Mouse (Mus musculus): Measurements from ENCODE around the gene H2al1c.
"Not testable (repeated sequence)": the region's sequence is repeated elsewhere in the genome, so short reads cannot be mapped to it uniquely, and the experiment has no call there.

The H2al1c gene

GRCm38 (mm10) chrX:11305355-11305754 is at the start of gene H2al1c:
Gene H2al1c, plus strand, starts transcription at chrX:11305655.
- DNase-seq (ENCODE audit: low read depth, low spot score) = not testable (repeated sequence)

GRCm38 (mm10) chrX:11264918-11265317 is 40.5 kb upstream of the H2al1c start:
- DNase-seq (ENCODE audit: low read depth, low spot score) = no peak

GRCm38 (mm10) chrX:11267791-11268190 is 37.7 kb upstream of the H2al1c start:
- DNase-seq (ENCODE audit: low read depth, low spot score) = no peak

GRCm38 (mm10) chrX:11269074-11269473 is 36.4 kb upstream of the H2al1c start:
- no peak for DNase-seq (ENCODE audit: low read depth, low spot score)

- no peak for DNase-seq (ENCODE audit: low read depth, low spot score)
Observed at GRCm38 (mm10) chrX:11273190-11273589, 32.3 kb upstream of the H2al1c start.

- DNase-seq (ENCODE audit: low read depth, low spot score) = no peak
Observed at GRCm38 (mm10) chrX:11277083-11277482, 28.4 kb upstream of the H2al1c start.

- DNase-seq (ENCODE audit: low read depth, low spot score) = no peak
Observed at GRCm38 (mm10) chrX:11280741-11281140, 24.7 kb upstream of the H2al1c start.

- no peak for DNase-seq (ENCODE audit: low read depth, low spot score)
Observed at GRCm38 (mm10) chrX:11288306-11288882, 17.1 kb upstream of the H2al1c start.

- no peak for DNase-seq (ENCODE audit: low read depth, low spot score)
Observed at GRCm38 (mm10) chrX:11289244-11289643, 16.2 kb upstream of the H2al1c start.

- not testable (repeated sequence) for DNase-seq (ENCODE audit: low read depth, low spot score)
Observed at GRCm38 (mm10) chrX:11298957-11299356, 6.5 kb upstream of the H2al1c start, which contains the start of gene H2al1a. Gene H2al1a, plus strand, starts transcription at chrX:11299257.

- not testable (repeated sequence) for DNase-seq (ENCODE audit: low read depth, low spot score)
Observed at GRCm38 (mm10) chrX:11302132-11302531, 3.3 kb upstream of the H2al1c start, which contains the start of gene H2al1b. Gene H2al1b, plus strand, starts transcription at chrX:11302432.

GRCm38 (mm10) chrX:11308524-11308923 is 3.1 kb downstream of the H2al1c start, which contains the start of gene H2al1d:
Gene H2al1d, plus strand, starts transcription at chrX:11308824.
- not testable (repeated sequence) for DNase-seq (ENCODE audit: low read depth, low spot score)

GRCm38 (mm10) chrX:11311634-11312033 is 6.2 kb downstream of the H2al1c start, which contains the start of gene H2al1e:
Gene H2al1e, plus strand, starts transcription at chrX:11311934.
- DNase-seq (ENCODE audit: low read depth, low spot score) = not testable (repeated sequence)

- DNase-seq (ENCODE audit: low read depth, low spot score) = not testable (repeated sequence)
Observed at GRCm38 (mm10) chrX:11314858-11315257, 9.4 kb downstream of the H2al1c start, which contains the start of gene H2al1f. Gene H2al1f, plus strand, starts transcription at chrX:11315158.

- not testable (repeated sequence) for DNase-seq (ENCODE audit: low read depth, low spot score)
Observed at GRCm38 (mm10) chrX:11317956-11318355, 12.5 kb downstream of the H2al1c start, which contains the start of gene H2al1g. Gene H2al1g, plus strand, starts transcription at chrX:11318256.

GRCm38 (mm10) chrX:11321192-11321591 is 15.7 kb downstream of the H2al1c start, which contains the start of gene H2al1h:
Gene H2al1h, plus strand, starts transcription at chrX:11321492.
- not testable (repeated sequence) for DNase-seq (ENCODE audit: low read depth, low spot score)

GRCm38 (mm10) chrX:11324359-11324758 is 18.9 kb downstream of the H2al1c start, which contains the start of gene H2al1i:
Gene H2al1i, plus strand, starts transcription at chrX:11324659.
- DNase-seq (ENCODE audit: low read depth, low spot score) = not testable (repeated sequence)

GRCm38 (mm10) chrX:11327522-11327921 is 22.1 kb downstream of the H2al1c start, which contains the start of gene H2al1j:
Gene H2al1j, plus strand, starts transcription at chrX:11327822.
- not testable (repeated sequence) for DNase-seq (ENCODE audit: low read depth, low spot score)

- DNase-seq (ENCODE audit: low read depth, low spot score) = no peak
Observed at GRCm38 (mm10) chrX:11345762-11346161, 40.3 kb downstream of the H2al1c start.

GRCm38 (mm10) chrX:11346756-11347155 is 41.3 kb downstream of the H2al1c start:
- DNase-seq (ENCODE audit: low read depth, low spot score) = no peak
